Mouse (Mus musculus): ENCODE results near the gene Capn2.

GRCm38 (mm10) chr1:182562576-182563370 is 45.4 kb upstream of the Capn2 start:
- TF ChIP-seq CTCF (conservative IDR thresholded peaks at IDR 0.05; ENCODE audit: low read length) (no peak), POU5F1 (IDR thresholded peaks at IDR 0.05; ENCODE audit: borderline replicate concordance, low read length) (no peak), NANOG (IDR thresholded peaks at IDR 0.05; ENCODE audit: borderline replicate concordance, low read length) (no peak)

Data from E14TG2a.4 (cell line).